Mouse (Mus musculus): ENCODE measurements around the gene Cdkl1. TPM values are rescaled to one million over a fixed set of nuclear protein-coding genes. Genes with fewer than 3 reads are reported as not detected.

The Cdkl1 gene
- total RNA-seq (2021) = 1 to 10 TPM; 1.7 to 2.2 TPM
- long read RNA-seq, experiment 1 = 0 reads
- long read RNA-seq, experiment 2, partial matches to known transcripts = 2 of 4 reads
- long read RNA-seq, experiment 2, other reads (novel, unspliced or antisense) = 2 of 4 reads

GRCm38 (mm10) chr12:69790530-69791505 lies at the start of gene Cdkl1:
Gene Cdkl1, minus strand, starts transcription at chr12:69791267.
- DNase-seq (ENCODE audit: low spot score in 2 of 2) = peak; percentile 64 to 68

- no peak for DNase-seq (ENCODE audit: low spot score in 2 of 2)
These were observed 47.3 kb upstream of the Cdkl1 start for GRCm38 (mm10) chr12:69838376-69838775.

GRCm38 (mm10) chr12:69833982-69834604 lies 43.0 kb upstream of the Cdkl1 start:
- no peak for DNase-seq (ENCODE audit: low spot score in 2 of 2)

- no peak for DNase-seq (ENCODE audit: low spot score in 2 of 2)
These were observed 40.3 kb upstream of the Cdkl1 start for GRCm38 (mm10) chr12:69831239-69831910.

- no peak for DNase-seq (ENCODE audit: low spot score in 2 of 2)
These were observed 37.1 kb upstream of the Cdkl1 start for GRCm38 (mm10) chr12:69828214-69828613.

GRCm38 (mm10) chr12:69824881-69825597 lies 34.0 kb upstream of the Cdkl1 start:
- no peak for DNase-seq (ENCODE audit: low spot score in 2 of 2)

GRCm38 (mm10) chr12:69814272-69814671 lies 23.2 kb upstream of the Cdkl1 start:
- peak in 1 of 2 experiments; percentile 38 for DNase-seq (ENCODE audit: low spot score in 2 of 2)

GRCm38 (mm10) chr12:69813596-69813995 lies 22.5 kb upstream of the Cdkl1 start:
- DNase-seq (ENCODE audit: low spot score in 2 of 2) = no peak

GRCm38 (mm10) chr12:69812986-69813385 lies 21.9 kb upstream of the Cdkl1 start:
- no peak for DNase-seq (ENCODE audit: low spot score in 2 of 2)

- no peak for DNase-seq (ENCODE audit: low spot score in 2 of 2)
These were observed 20.9 kb upstream of the Cdkl1 start for GRCm38 (mm10) chr12:69811976-69812375.

GRCm38 (mm10) chr12:69809439-69809838 lies 18.4 kb upstream of the Cdkl1 start:
- DNase-seq (ENCODE audit: low spot score in 2 of 2) = no peak

- DNase-seq (ENCODE audit: low spot score in 2 of 2) = no peak
These were observed 16.4 kb upstream of the Cdkl1 start for GRCm38 (mm10) chr12:69807399-69807985.

GRCm38 (mm10) chr12:69805148-69805547 lies 14.1 kb upstream of the Cdkl1 start:
- no peak for DNase-seq (ENCODE audit: low spot score in 2 of 2)

- no peak for DNase-seq (ENCODE audit: low spot score in 2 of 2)
These were observed 13.5 kb upstream of the Cdkl1 start for GRCm38 (mm10) chr12:69804393-69805070.

GRCm38 (mm10) chr12:69803196-69803595 lies 12.1 kb upstream of the Cdkl1 start:
- no peak for DNase-seq (ENCODE audit: low spot score in 2 of 2)

- DNase-seq (ENCODE audit: low spot score in 2 of 2) = no peak
These were observed 9.5 kb upstream of the Cdkl1 start for GRCm38 (mm10) chr12:69800586-69800985.

GRCm38 (mm10) chr12:69796311-69796710 lies 5.2 kb upstream of the Cdkl1 start:
- DNase-seq (ENCODE audit: low spot score in 2 of 2) = no peak

GRCm38 (mm10) chr12:69789766-69790529 lies 1.1 kb downstream of the Cdkl1 start:
- DNase-seq (ENCODE audit: low spot score in 2 of 2) = no peak

GRCm38 (mm10) chr12:69788380-69788779 lies 2.7 kb downstream of the Cdkl1 start:
- DNase-seq (ENCODE audit: low spot score in 2 of 2) = no peak

Measured in adrenal gland, adult 18-20 months (tissue).